Mouse (Mus musculus): ENCODE results near the gene Trappc3l. TPM values are rescaled to one million over a fixed set of nuclear protein-coding genes. Genes with fewer than 3 reads are reported as not detected.

Trappc3l gene
- polyA plus RNA-seq, 1 experiment = not detected

DNA sequence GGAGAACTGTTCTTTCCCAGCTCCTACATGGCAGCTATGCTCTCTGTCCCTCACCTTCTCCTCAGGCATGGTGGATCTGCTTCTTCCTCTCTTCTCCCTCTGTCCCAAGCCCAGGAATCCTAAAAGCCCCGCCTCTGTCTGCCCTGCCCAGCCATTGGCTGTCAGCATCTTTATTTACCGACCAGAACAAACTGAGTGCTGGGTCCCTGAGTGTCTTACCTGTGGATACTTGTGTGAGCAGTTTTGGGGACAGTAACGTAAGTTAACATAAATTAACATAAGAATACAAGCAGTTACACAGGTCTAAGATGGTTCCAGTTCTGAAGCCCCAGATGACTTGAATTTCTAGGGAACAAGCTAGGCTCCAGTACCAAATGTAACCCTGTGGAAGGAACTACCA, 29.2 kb downstream of the Trappc3l start:
- no peak for DNase-seq
- no peaks in the 10 kb centered on the region for H3K36me3 ChIP-seq (ENCODE audit: control insufficient read depth, insufficient read depth, low read length)
- TF ChIP-seq CTCF (IDR thresholded peaks at IDR 0.05; ENCODE audit: borderline replicate concordance, control insufficient read depth, extremely low read depth, insufficient read depth, low read length, poor library complexity) (no peak), POLR2A (IDR thresholded peaks at IDR 0.05; ENCODE audit: control insufficient read depth, extremely low read depth, insufficient read depth, low read length, poor library complexity) (no peak)
- H3K4me1 ChIP-seq (replicated peaks; ENCODE audit: control insufficient read depth, insufficient read depth, low read length) = no peaks in the 10 kb centered on the region
- no peak overlapping the region for H3K27ac ChIP-seq (ENCODE audit: control insufficient read depth, insufficient read depth, low read length)
- H3K4me3 ChIP-seq (ENCODE audit: control insufficient read depth, insufficient read depth, low read length) = no peak overlapping the region
- no peaks in the 10 kb centered on the region for H3K27me3 ChIP-seq (ENCODE audit: control insufficient read depth, insufficient read depth, low read length)
- 81% methylated on average over 3 of the region's 3 CpGs for WGBS

DNA sequence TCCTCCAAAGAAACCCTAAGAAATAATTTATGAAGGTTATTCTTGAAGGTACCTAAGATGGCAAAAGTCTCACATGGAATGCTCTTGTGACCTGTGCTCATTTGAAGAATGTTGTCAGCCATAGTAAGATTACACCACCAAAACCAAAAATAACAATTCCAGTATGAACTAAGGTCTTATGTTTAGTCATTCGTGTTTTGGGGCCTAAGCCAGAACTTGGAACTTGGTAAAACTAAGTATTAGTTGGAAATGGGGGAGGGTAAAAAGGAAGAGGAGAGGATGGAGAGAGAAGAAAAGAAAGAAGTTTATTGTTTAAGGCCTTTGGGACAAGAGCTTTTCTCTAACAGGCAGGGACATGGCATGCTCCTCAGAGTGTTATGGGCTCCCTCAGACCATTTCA, 32.2 kb downstream of the Trappc3l start:
- Histone ChIP-seq H3K27ac (ENCODE audit: control insufficient read depth, insufficient read depth, low read length) (no peak overlapping the region), H3K36me3 (ENCODE audit: control insufficient read depth, insufficient read depth, low read length) (no peaks in the 10 kb centered on the region), H3K4me3 (ENCODE audit: control insufficient read depth, insufficient read depth, low read length) (no peak overlapping the region), H3K27me3 (ENCODE audit: control insufficient read depth, insufficient read depth, low read length) (no peaks in the 10 kb centered on the region), H3K4me1 (replicated peaks; ENCODE audit: control insufficient read depth, insufficient read depth, low read length) (no peaks in the 10 kb centered on the region)
- 88% methylated on average over 1 of the region's 1 CpGs for WGBS
- TF ChIP-seq CTCF (IDR thresholded peaks at IDR 0.05; ENCODE audit: borderline replicate concordance, control insufficient read depth, extremely low read depth, insufficient read depth, low read length, poor library complexity) (no peak), POLR2A (IDR thresholded peaks at IDR 0.05; ENCODE audit: control insufficient read depth, extremely low read depth, insufficient read depth, low read length, poor library complexity) (no peak)
- no peak for DNase-seq

DNA sequence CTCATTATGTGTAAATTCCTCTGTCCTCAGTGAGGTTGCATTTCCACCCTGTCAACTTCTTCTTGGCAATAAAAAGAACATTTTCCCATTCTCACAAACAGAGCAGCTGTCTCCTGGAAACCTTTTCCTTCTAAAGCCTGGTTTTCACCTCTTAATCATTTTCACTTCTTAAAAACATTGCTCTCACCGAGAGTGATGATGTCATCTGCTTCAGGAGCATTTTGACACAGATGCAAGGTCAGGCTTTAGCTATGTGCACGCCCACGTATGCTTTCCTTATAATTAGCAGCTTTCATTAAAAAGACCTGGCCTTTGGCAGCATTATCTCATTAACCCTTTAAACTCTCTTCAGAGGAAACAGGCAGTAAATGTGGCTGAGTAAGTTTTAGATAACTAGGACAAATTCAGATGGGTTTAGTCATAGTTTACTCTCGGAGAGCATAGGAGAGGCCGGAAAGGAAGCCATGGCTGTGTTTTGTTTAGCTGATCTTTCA, 33.6 kb downstream of the Trappc3l start:
- Histone ChIP-seq H3K36me3 (ENCODE audit: control insufficient read depth, insufficient read depth, low read length) (no peaks in the 10 kb centered on the region), H3K27me3 (ENCODE audit: control insufficient read depth, insufficient read depth, low read length) (no peaks in the 10 kb centered on the region), H3K4me3 (ENCODE audit: control insufficient read depth, insufficient read depth, low read length) (no peak overlapping the region), H3K27ac (ENCODE audit: control insufficient read depth, insufficient read depth, low read length) (no peak overlapping the region), H3K4me1 (replicated peaks; ENCODE audit: control insufficient read depth, insufficient read depth, low read length) (no peaks in the 10 kb centered on the region)
- WGBS = 88% methylated on average over 5 of the region's 5 CpGs
- no peak for DNase-seq
- TF ChIP-seq CTCF (IDR thresholded peaks at IDR 0.05; ENCODE audit: borderline replicate concordance, control insufficient read depth, extremely low read depth, insufficient read depth, low read length, poor library complexity) = no peak
- TF ChIP-seq POLR2A (IDR thresholded peaks at IDR 0.05; ENCODE audit: control insufficient read depth, extremely low read depth, insufficient read depth, low read length, poor library complexity) = no peak

DNA sequence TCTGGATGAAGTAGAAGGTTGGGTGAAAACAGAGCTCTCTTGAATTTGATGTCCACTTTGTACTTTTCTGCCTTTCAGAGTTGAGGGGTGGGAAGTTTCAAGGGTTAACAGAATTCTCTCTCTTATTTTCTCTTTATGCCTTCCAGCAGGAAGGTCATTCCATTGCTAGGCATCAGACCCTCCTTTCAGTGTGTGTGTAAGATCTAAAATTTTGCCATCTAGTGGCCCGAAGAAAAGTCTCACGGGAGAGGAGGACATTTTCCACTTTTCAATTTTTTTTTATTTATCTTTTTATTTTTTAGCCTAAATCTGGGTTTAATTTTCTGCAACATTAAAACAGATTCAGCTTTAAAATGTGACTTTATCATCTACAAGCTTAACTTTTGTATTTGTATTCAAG, 34.3 kb downstream of the Trappc3l start:
- Histone ChIP-seq H3K36me3 (ENCODE audit: control insufficient read depth, insufficient read depth, low read length) (no peaks in the 10 kb centered on the region), H3K27me3 (ENCODE audit: control insufficient read depth, insufficient read depth, low read length) (no peaks in the 10 kb centered on the region), H3K27ac (ENCODE audit: control insufficient read depth, insufficient read depth, low read length) (no peak overlapping the region), H3K4me3 (ENCODE audit: control insufficient read depth, insufficient read depth, low read length) (no peak overlapping the region), H3K4me1 (replicated peaks; ENCODE audit: control insufficient read depth, insufficient read depth, low read length) (no peaks in the 10 kb centered on the region)
- 71% methylated on average over 2 of the region's 2 CpGs for WGBS
- no peak for DNase-seq
- no peak for TF ChIP-seq POLR2A (IDR thresholded peaks at IDR 0.05; ENCODE audit: control insufficient read depth, extremely low read depth, insufficient read depth, low read length, poor library complexity)
- TF ChIP-seq CTCF (IDR thresholded peaks at IDR 0.05; ENCODE audit: borderline replicate concordance, control insufficient read depth, extremely low read depth, insufficient read depth, low read length, poor library complexity) = no peak

DNA sequence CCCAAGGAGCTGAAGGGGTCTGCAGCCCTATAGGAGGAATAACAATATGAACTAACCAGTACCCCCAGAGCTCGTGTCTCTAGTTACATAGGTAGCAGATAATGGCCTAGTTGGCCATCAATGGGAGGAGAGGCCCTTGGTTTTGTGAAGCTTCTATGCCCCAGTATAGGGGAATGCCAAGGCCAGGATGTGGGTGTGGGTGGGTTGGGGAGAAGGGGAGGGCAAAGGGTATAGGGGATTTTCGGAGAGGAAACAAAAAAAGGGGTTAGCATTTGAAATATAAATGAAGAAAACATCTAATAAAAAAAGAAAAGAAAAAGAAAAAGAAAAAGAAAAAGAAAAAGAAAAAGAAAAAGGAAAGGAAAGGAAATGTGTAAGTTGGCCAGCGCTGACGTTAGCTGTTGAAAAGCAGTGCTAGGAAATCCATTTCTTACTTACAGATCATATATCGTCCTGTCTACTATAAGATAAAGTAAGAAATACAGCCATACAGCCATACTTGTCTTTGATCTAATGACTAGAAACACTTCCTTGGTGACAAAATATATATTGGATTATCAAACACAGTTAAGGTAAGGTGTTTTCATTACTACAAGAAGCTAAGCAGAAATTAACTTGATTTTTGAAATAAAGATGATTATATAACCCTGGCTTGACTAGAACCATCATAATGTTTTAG, 37.3 kb downstream of the Trappc3l start:
- Histone ChIP-seq H3K27me3 (ENCODE audit: control insufficient read depth, insufficient read depth, low read length) (no peaks in the 10 kb centered on the region), H3K27ac (ENCODE audit: control insufficient read depth, insufficient read depth, low read length) (no peak overlapping the region), H3K4me3 (ENCODE audit: control insufficient read depth, insufficient read depth, low read length) (no peak overlapping the region), H3K4me1 (replicated peaks; ENCODE audit: control insufficient read depth, insufficient read depth, low read length) (no peaks in the 10 kb centered on the region), H3K36me3 (ENCODE audit: control insufficient read depth, insufficient read depth, low read length) (no peaks in the 10 kb centered on the region)
- no peak for DNase-seq
- no peak for TF ChIP-seq CTCF (IDR thresholded peaks at IDR 0.05; ENCODE audit: borderline replicate concordance, control insufficient read depth, extremely low read depth, insufficient read depth, low read length, poor library complexity)
- no peak for TF ChIP-seq POLR2A (IDR thresholded peaks at IDR 0.05; ENCODE audit: control insufficient read depth, extremely low read depth, insufficient read depth, low read length, poor library complexity)
- WGBS = 89% methylated on average over 5 of the region's 5 CpGs

DNA sequence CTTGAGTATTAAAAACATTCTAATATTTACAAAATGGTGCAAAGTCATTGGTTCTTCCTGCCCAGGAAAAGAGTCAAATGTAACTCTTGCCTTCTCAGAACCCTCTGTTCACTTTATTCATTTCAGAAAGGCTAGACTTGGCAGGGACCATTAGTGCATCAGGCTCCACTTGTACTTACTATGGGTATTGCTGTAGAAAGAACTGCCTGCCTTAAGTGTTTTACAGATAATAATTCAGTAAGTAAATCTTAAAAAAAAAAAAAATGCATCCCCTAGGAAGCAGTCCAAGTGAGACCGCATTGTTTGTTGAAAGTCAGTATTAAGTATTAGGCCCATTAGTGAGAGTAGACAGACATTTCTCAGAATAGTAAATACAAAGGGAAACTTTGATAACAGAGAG, 49.1 kb downstream of the Trappc3l start:
- 95% methylated on average over 1 of the region's 1 CpGs for WGBS
- no peak for TF ChIP-seq POLR2A (IDR thresholded peaks at IDR 0.05; ENCODE audit: control insufficient read depth, extremely low read depth, insufficient read depth, low read length, poor library complexity)
- no peak for TF ChIP-seq CTCF (IDR thresholded peaks at IDR 0.05; ENCODE audit: borderline replicate concordance, control insufficient read depth, extremely low read depth, insufficient read depth, low read length, poor library complexity)
- no peaks in the 10 kb centered on the region for H3K4me1 ChIP-seq (replicated peaks; ENCODE audit: control insufficient read depth, insufficient read depth, low read length)
- no peak overlapping the region for H3K4me3 ChIP-seq (ENCODE audit: control insufficient read depth, insufficient read depth, low read length)
- H3K27ac ChIP-seq (ENCODE audit: control insufficient read depth, insufficient read depth, low read length) = no peak overlapping the region
- H3K27me3 ChIP-seq (ENCODE audit: control insufficient read depth, insufficient read depth, low read length) = no peaks in the 10 kb centered on the region
- DNase-seq = no peak
- no peaks in the 10 kb centered on the region for H3K36me3 ChIP-seq (ENCODE audit: control insufficient read depth, insufficient read depth, low read length)
